In genomic region chr14:120847006-120847405, GRCm38 (mm10) we compare ENCODE assay signal across 12 mouse cellular contexts.
A peak's percentile ranks its signal among the peaks of the same experiment; 100 is the strongest.
DNase-seq lines count a peak whose midpoint lies in the region; ATAC-seq and TF ChIP-seq lines count a peak whose summit lies in the region.
"Had no signal": no experiment of that assay in that cellular context is flagged by ENCODE, and none has a peak within 500 bp of the region (broad histone marks: within the 10 kb centered on the region; RNA-seq: fewer than 3 reads in every experiment).

No protein-coding gene starts in this region.

- no peaks in the 10 kb centered on the region for H3K9me3 ChIP-seq in hindbrain, postnatal 0 days (ENCODE audit: low read length)
- no peaks in the 10 kb centered on the region for H3K9me3 ChIP-seq in hindbrain, embryonic 14.5 days (ENCODE audit: control insufficient read depth, low read length)
- H3K9me3 ChIP-seq in intestine, embryonic 16.5 days (ENCODE audit: control insufficient read depth, low read length) = no peaks in the 10 kb centered on the region
- H3K9me3 ChIP-seq: embryonic facial prominence, embryonic 13.5 days; hindbrain, embryonic 15.5 days; limb, embryonic 12.5 days had no signal

- H3K9ac ChIP-seq in hindbrain, postnatal 0 days (replicated peaks; ENCODE audit: low read length) = no peak overlapping the region
- H3K9ac ChIP-seq in hindbrain, embryonic 14.5 days = no peak overlapping the region
- H3K9ac ChIP-seq in intestine, embryonic 16.5 days (ENCODE audit: low read depth, low read length) = no peak overlapping the region
- H3K9ac ChIP-seq: embryonic facial prominence, embryonic 13.5 days; hindbrain, embryonic 15.5 days; limb, embryonic 12.5 days had no signal

- no peaks in the 10 kb centered on the region for H3K27me3 ChIP-seq in hindbrain, postnatal 0 days (ENCODE audit: insufficient read depth, low read length)
- H3K27me3 ChIP-seq in hindbrain, embryonic 14.5 days (ENCODE audit: control insufficient read depth, insufficient read depth, low read length) = no peaks in the 10 kb centered on the region
- no peaks in the 10 kb centered on the region for H3K27me3 ChIP-seq in intestine, embryonic 16.5 days (replicated peaks; ENCODE audit: control insufficient read depth, insufficient read depth, low read length)
- H3K27me3 ChIP-seq: embryonic facial prominence, embryonic 13.5 days; hindbrain, embryonic 15.5 days; limb, embryonic 12.5 days had no signal

- H3K4me2 ChIP-seq in hindbrain, postnatal 0 days (ENCODE audit: low read depth, low read length) = no peak overlapping the region
- no peak overlapping the region for H3K4me2 ChIP-seq in hindbrain, embryonic 14.5 days (replicated peaks)
- no peak overlapping the region for H3K4me2 ChIP-seq in intestine, embryonic 16.5 days (ENCODE audit: low read depth, low read length)
- H3K4me2 ChIP-seq: embryonic facial prominence, embryonic 13.5 days; hindbrain, embryonic 15.5 days; limb, embryonic 12.5 days had no signal

- 59% methylated on average over 5 of the region's 5 CpGs for WGBS in hindbrain, postnatal 0 days
- WGBS in hindbrain, embryonic 14.5 days = 78% methylated on average over 5 of the region's 5 CpGs
- 52% methylated on average over 5 of the region's 5 CpGs for WGBS in intestine, embryonic 16.5 days

- H3K4me1 ChIP-seq in hindbrain, postnatal 0 days (ENCODE audit: insufficient read depth, low read length) = no peaks in the 10 kb centered on the region
- H3K4me1 ChIP-seq in hindbrain, embryonic 14.5 days (replicated peaks; ENCODE audit: control insufficient read depth, insufficient read depth, low read length) = no peaks in the 10 kb centered on the region
- H3K4me1 ChIP-seq in intestine, embryonic 16.5 days (ENCODE audit: control insufficient read depth, insufficient read depth, low read length) = peaks cover 7% of the 10 kb centered on the region

- DNase-seq in hindbrain, postnatal 0 days (ENCODE audit: low spot score) = no peak
- DNase-seq in hindbrain, embryonic 14.5 days (ENCODE audit: low spot score) = no peak
- peak; percentile 60 for DNase-seq in 3T3-L1 (ENCODE audit: low read depth, low spot score)
- DNase-seq in gastrocnemius, postnatal 25 days = peak; percentile 49
- no peak for DNase-seq in right cerebral cortex, postnatal 4 days
- no peak for DNase-seq in cerebellum, adult 11-12 months

- ATAC-seq in hindbrain, postnatal 0 days = peak; percentile 42; the same call in 1 of the 2 replicates
- no peak for ATAC-seq in hindbrain, embryonic 14.5 days (ENCODE audit: low FRiP score)
- ATAC-seq in intestine, embryonic 16.5 days = peak; percentile 49; the same call in 1 of the 2 replicates
- no peak for ATAC-seq in CD4-positive, CD25-positive, alpha-beta regulatory T cell, adult 4 months
- ATAC-seq: activated CD4-positive, CD25-positive, alpha-beta regulatory T cell, adult 4 months had no signal

- H3K36me3 ChIP-seq in hindbrain, postnatal 0 days (ENCODE audit: insufficient read depth, low read length) = no peaks in the 10 kb centered on the region
- no peaks in the 10 kb centered on the region for H3K36me3 ChIP-seq in hindbrain, embryonic 14.5 days (replicated peaks; ENCODE audit: control insufficient read depth, insufficient read depth)
- no peaks in the 10 kb centered on the region for H3K36me3 ChIP-seq in intestine, embryonic 16.5 days (ENCODE audit: control insufficient read depth, insufficient read depth, low read length)
- H3K36me3 ChIP-seq: embryonic facial prominence, embryonic 13.5 days; hindbrain, embryonic 15.5 days; limb, embryonic 12.5 days had no signal

- H3K27ac ChIP-seq in hindbrain, postnatal 0 days = no peak overlapping the region
- no peak overlapping the region for H3K27ac ChIP-seq in hindbrain, embryonic 14.5 days
- no peak overlapping the region for H3K27ac ChIP-seq in intestine, embryonic 16.5 days (ENCODE audit: low read length)
- H3K27ac ChIP-seq: embryonic facial prominence, embryonic 13.5 days; hindbrain, embryonic 15.5 days; limb, embryonic 12.5 days had no signal

- H3K4me3 ChIP-seq in hindbrain, postnatal 0 days (ENCODE audit: low read length) = no peak overlapping the region
- no peak overlapping the region for H3K4me3 ChIP-seq in hindbrain, embryonic 14.5 days (replicated peaks; ENCODE audit: low read length)
- H3K4me3 ChIP-seq in intestine, embryonic 16.5 days (ENCODE audit: low read length) = no peak overlapping the region
- H3K4me3 ChIP-seq: embryonic facial prominence, embryonic 13.5 days; hindbrain, embryonic 15.5 days; limb, embryonic 12.5 days had no signal

- peak; percentile 6; the same call in 1 of the 2 replicates for TF ChIP-seq CTCF in hindbrain, postnatal 0 days (IDR thresholded peaks at IDR 0.05; ENCODE audit: low read depth)

Comparison
In these comparisons a context has a peak if more than half of its experiments do, and no peak if none do; other contexts are left out.
1. ATAC-seq: peak in hindbrain, postnatal 0 days (single experiment) and intestine, embryonic 16.5 days (single experiment); none in hindbrain, embryonic 14.5 days (single experiment) and CD4-positive, CD25-positive, alpha-beta regulatory T cell, adult 4 months (single experiment).
2. DNase-seq: peak in 3T3-L1 (single experiment) and gastrocnemius, postnatal 25 days (single experiment); none in hindbrain, postnatal 0 days (single experiment), hindbrain, embryonic 14.5 days (single experiment), right cerebral cortex, postnatal 4 days (single experiment) and cerebellum, adult 11-12 months (single experiment).